Mouse (Mus musculus) embryonic facial prominence, embryonic 14.5 days (tissue): ENCODE measurements around the gene Tcte1. TPM values are rescaled to one million over a fixed set of nuclear protein-coding genes. Genes with fewer than 3 reads are reported as not detected.

ENCODE experiments used
- ATAC-seq: fragments of 200-750 bp; cut with Nextera tagmentation; 2 replicates; pipeline ENCODE4 v1.8.0; 2017; ENCODE audit warnings: low read depth, moderate number of reproducible peaks, moderate TSS enrichment
- DNase-seq: peaks from one replicate; pipeline ENCODE4 v3.0.0-alpha.2; 2015; ENCODE audit warnings: low spot score
- H3K27ac ChIP-seq: fragments of 300-500 bp; sonication (generic); replicated peaks from 2 replicates; pipeline ENCODE4 v1.5.1; 2014; ENCODE audit warnings: low read depth, mild to moderate bottlenecking, low read length, moderate library complexity
- H3K27me3 ChIP-seq: fragments of 300-500 bp; sonication (generic); replicated peaks from 2 replicates; pipeline ENCODE4 v1.6.1; 2014; ENCODE audit warnings: low read length; ENCODE audit not compliant: control insufficient read depth, insufficient read depth
- H3K36me3 ChIP-seq: fragments of 300-500 bp; sonication (generic); 2 replicates; pipeline ENCODE4 v1.6.1; 2014; ENCODE audit warnings: low read length, mixed read lengths; ENCODE audit not compliant: control insufficient read depth, insufficient read depth
- H3K4me1 ChIP-seq: fragments of 300-500 bp; sonication (generic); 2 replicates; pipeline ENCODE4 v1.6.1; 2014; ENCODE audit warnings: antibody characterized with exemption, low read length; ENCODE audit not compliant: control insufficient read depth, insufficient read depth
- H3K4me2 ChIP-seq: fragments of 300-500 bp; sonication (generic); 2 replicates; pipeline ENCODE4 v1.6.1; 2014; ENCODE audit warnings: low read depth, mild to moderate bottlenecking, low read length, moderate library complexity, mixed read lengths
- H3K4me3 ChIP-seq: fragments of 300-500 bp; sonication (generic); 2 replicates; pipeline ENCODE4 v1.5.1; 2014; ENCODE audit warnings: low read depth, mild to moderate bottlenecking, low read length
- H3K9ac ChIP-seq: fragments of 300-500 bp; sonication (generic); 2 replicates; pipeline ENCODE4 v1.6.1; 2014; ENCODE audit warnings: low read depth, mild to moderate bottlenecking, low read length, moderate library complexity, mixed read lengths
- H3K9me3 ChIP-seq: fragments of 300-500 bp; sonication (generic); 2 replicates; pipeline ENCODE4 v1.6.1; 2016; ENCODE audit warnings: low read length; ENCODE audit not compliant: control insufficient read depth
- WGBS: fragments of 180-500 bp; shearing (Covaris S2); extraction: QIAGEN DNeasy Blood & Tissue Kit; methylation state at CpG from one replicate; pipeline ENCODE4 v1.1.7; 2014; 5-methylcytosine and 5-hydroxymethylcytosine counted together
- polyA plus RNA-seq: library from polyadenylated mRNA; unstranded; fragments of >200 nt; fragmentation: Nextera tagmentation; extraction: Ambion mirVana; gene quantifications from 2 replicates; pipeline ENCODE4 v1.2.1, GENCODE M21; 2014

The Tcte1 gene
- polyA plus RNA-seq, 1 experiment from 2014 or later, result 2.7 TPM

DNA sequence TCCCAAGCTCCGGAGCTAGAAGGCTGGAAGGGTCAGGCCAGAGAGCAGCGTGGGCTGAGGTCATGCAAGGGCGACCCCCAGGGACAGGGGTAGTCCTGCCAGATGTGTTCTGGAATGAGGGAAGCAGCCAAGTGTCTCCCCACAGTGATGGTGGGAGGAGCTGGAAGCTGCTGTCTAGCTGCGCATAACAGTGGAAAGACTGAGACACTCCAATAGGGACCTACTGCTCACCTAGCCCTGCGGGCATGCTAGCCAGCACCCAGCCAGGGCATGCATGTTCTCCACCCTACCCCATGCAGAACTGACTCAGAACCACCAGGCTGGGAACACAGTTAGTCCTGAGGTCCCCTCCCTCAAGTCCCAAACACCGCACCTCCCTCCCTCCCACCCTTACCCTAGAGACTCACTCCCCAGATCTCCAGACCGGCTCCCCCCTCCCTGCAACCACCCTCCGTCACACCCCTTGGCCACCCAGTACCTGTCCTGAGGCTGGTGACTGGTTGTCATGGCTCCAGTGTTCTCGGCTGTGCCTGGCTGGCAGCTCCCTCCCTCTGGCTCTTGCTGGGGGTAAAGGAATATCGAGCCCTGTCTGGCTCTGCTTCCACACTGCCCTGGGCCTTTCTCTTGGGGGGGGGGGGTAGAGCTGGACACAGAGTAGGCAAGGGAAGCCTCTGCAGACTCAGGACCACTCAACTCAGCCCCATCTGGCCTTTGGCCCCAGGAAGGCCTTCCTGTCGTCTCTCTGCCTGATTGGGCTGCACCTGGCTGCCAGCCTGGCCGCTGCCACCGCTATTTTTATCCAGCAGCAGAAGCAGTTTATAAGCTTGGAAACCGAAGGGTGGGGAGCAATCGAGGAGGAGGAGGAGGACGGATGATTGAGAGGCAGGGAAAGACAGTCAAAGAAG lies 68.7 kb downstream of the Tcte1 start:
- DNase-seq, result no peak
- peaks cover 37% of the 10 kb centered on the region for H3K4me1 ChIP-seq
- no peak overlapping the region for H3K27ac ChIP-seq
- no peak for ATAC-seq
- H3K4me2 ChIP-seq, result peak overlapping the region; percentile 99
- 39% methylated on average over 16 of the region's 16 CpGs for WGBS
- H3K4me3 ChIP-seq, result no peak overlapping the region
- H3K27me3 ChIP-seq, result 0 out of 2 replicates have a peak, but pooled peaks cover 4% of the 10 kb centered on the region
- peak overlapping the region; percentile 9; the same call in 1 of the 2 replicates for H3K9ac ChIP-seq
- peaks cover 4% of the 10 kb centered on the region for H3K36me3 ChIP-seq
- H3K9me3 ChIP-seq, result no peaks in the 10 kb centered on the region

Other genes with a start within 250 kb of the Tcte1 start
- gene Cdc5l, start 89.7 kb upstream of the Tcte1 start, polyA plus RNA-seq, result 60.1 and 61.1 TPM in 2 replicates
- gene Spats1, start 48.0 kb upstream of the Tcte1 start, polyA plus RNA-seq, result 0.46 and 0.95 TPM in 2 replicates
- gene Aars2, start 16.6 kb upstream of the Tcte1 start, polyA plus RNA-seq, result 12.5 and 14.5 TPM in 2 replicates
- 1.7 and 2.8 TPM in 2 replicates for gene Tmem151b, start 26.2 kb downstream of the Tcte1 start, polyA plus RNA-seq
- 4.3 and 4.7 TPM in 2 replicates for gene Nfkbie, start 32.3 kb downstream of the Tcte1 start, polyA plus RNA-seq
- gene Slc35b2, start 40.4 kb downstream of the Tcte1 start, polyA plus RNA-seq, result 139 and 143 TPM in 2 replicates
- gene Hsp90ab1, start 49.8 kb downstream of the Tcte1 start, polyA plus RNA-seq, result 1,431 and 1,467 TPM in 2 replicates
- 96.5 and 110 TPM in 2 replicates for gene Slc29a1, start 76.2 kb downstream of the Tcte1 start, polyA plus RNA-seq
- 52.1 and 52.5 TPM in 2 replicates for gene Mymx, start 78.7 kb downstream of the Tcte1 start, polyA plus RNA-seq
- gene Capn11, start 135.9 kb downstream of the Tcte1 start, polyA plus RNA-seq, result 0.83 TPM in 1 of 2 replicates, not detected in the other
- 146 and 148 TPM in 2 replicates for gene Mrpl14, start 162.9 kb downstream of the Tcte1 start, polyA plus RNA-seq
- 30.4 and 32.9 TPM in 2 replicates for gene Tmem63b, start 163.5 kb downstream of the Tcte1 start, polyA plus RNA-seq
- gene 1600014C23Rik, start 210.4 kb downstream of the Tcte1 start, polyA plus RNA-seq, result not detected in 2 replicates